Mouse (Mus musculus) adrenal gland, adult 2 months (tissue): Measurements from ENCODE around the gene Ubtd1. TPM values are rescaled to one million over a fixed set of nuclear protein-coding genes. Genes with fewer than 3 reads are reported as not detected.

Source experiments
- DNase-seq: peaks from one replicate; pipeline ENCODE4 v3.0.0; 2021
- long read RNA-seq: library from polyadenylated mRNA; stranded (forward); transcript quantifications from one replicate; pipeline ENCODE4 v2.0.0, GENCODE M21; 2021
- polyA plus RNA-seq: library from polyadenylated mRNA; depleted of rRNA; stranded (reverse); fragments of >200 nt; gene quantifications from 2 replicates; pipeline ENCODE4 v1.2.3, GENCODE M21; 2012; rRNA removed
- total RNA-seq, 2 experiments: library from RNA; stranded (reverse); gene quantifications; 2 replicates each; pipeline ENCODE4 v1.2.3; 2021

The Ubtd1 gene
- total RNA-seq, result 10 to 100 TPM; 12.8 to 21.1 TPM
- polyA plus RNA-seq, result 29.3 and 31.3 TPM in 2 replicates
- long read RNA-seq, transcript Ubtd1-201 (3 exons, 1,529 nt), result major isoform, 15 of 18 reads
- long read RNA-seq, partial matches to known transcripts, result 0 of 18 reads
- long read RNA-seq, other reads (novel, unspliced or antisense), result 3 of 18 reads

- no peak for DNase-seq
Observed at GRCm38 (mm10) chr19:41981595-41981927, at the start of gene Ubtd1. TSS of gene Ubtd1 (plus strand) at chr19:41981763.

GRCm38 (mm10) chr19:41932686-41933085 lies 48.9 kb upstream of the Ubtd1 start:
- DNase-seq, result no peak

DNA sequence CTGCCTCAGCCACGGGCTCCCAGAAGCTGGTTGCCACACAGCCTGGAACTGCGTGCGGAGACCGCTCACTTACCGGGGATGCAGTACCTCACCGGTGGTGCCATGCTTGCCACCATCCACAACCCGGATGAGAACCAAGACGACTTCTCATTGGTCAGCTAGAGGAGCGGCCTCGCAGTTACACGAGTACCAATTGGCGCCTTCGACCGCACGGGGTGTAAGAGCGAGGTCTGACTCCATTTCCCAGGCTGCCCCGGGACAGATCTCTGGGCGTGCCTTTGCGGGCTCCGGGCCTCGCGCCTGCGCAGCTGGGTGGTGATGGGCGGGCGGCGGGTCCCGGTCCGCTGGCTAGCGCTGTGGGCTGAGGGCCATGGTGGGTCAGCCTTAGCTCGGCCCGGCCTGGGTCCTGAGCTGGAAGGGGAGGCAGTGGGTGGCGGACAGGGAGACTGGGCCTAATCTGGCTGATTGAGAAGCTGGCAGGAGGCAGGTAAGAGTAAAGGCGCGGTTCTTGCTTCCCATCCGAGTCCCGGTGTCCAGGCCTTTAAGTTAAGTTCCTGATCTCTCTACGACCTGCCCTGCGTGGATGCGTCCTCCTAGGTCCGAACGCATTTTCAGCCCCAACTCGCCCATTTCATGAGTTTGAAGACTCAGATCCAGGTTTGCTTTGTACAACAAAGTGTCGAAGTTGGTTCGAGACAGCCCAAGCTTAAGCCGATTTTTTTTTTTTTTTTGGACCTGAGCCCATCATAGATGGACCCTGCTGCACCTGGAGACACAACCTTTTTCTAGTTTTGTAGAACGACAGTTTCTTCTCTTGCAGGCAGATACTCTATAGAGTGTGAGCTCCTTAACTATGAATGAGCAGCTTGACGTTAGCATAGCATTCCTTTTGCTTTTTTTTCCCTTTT lies 48.1 kb upstream of the Ubtd1 start, which contains the start of the genes Exosc1 and Zdhhc16:
TSS of gene Exosc1 (minus strand) at position 245 of the 908 bp plus-strand sequence.
TSS of gene Zdhhc16 (plus strand) at position 302 of the 908 bp plus-strand sequence.
- DNase-seq, result peak; percentile 99

- no peak for DNase-seq
Observed at GRCm38 (mm10) chr19:41934124-41934523, 47.4 kb upstream of the Ubtd1 start.

DNA sequence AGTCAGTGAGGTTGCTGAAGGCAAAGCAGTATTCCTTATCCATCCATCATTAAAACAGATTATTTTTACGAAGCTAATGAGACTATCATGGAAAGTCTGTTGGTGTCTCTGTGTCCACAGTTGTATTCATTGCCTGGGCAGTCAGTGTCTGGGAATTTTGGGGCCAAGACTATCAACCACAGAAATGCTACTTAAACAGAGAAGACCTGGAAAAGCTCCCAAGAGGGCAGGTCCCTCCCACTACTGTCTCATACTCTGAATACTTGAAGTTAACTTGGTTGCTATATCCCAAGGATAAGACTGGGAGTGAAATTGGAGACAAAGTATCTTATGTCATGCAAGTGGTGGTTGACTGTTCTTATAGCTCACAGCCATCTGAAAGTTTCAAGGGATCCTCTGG lies 45.6 kb upstream of the Ubtd1 start:
- DNase-seq, result no peak

DNA sequence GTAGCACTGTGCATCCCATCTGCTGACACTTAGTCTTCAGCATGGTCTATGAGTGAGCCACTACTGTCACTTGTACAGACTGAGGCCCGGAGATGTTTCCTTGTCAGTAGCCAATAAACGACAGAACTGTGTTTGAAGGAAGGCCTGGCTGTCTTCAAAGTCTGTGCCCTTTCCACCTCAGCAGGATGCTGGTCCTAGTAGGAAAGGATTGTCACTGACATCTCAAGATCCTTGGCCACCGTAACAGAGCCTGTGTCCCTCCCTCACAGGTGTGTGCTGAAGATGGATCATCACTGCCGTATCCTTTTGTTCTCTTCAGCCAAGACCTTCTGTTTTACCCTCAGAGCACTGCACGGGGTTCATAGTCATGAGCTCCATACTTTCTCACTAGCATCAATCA lies 43.0 kb upstream of the Ubtd1 start:
- DNase-seq, result no peak

- no peak for DNase-seq
Observed at GRCm38 (mm10) chr19:41943841-41944240, 37.7 kb upstream of the Ubtd1 start.

DNA sequence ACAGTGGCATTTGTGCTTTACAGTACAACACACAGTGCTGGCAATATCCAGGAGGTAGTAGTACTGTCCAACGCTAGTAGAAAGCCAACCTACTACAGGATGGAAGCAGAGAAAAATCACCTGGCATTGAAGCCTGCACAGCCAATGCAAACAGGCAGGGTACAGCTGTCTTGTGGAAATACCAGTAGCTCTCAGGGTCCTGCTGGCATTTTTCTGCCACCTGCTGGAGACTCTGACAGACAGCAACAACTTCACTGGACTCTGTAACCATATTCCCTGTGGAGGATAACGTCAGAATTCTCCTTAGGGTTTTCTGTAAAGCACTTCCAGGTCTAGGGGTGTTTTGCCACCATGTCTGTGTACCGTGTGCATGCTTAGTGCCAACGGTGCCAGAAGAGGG lies 29.3 kb upstream of the Ubtd1 start:
- peak; percentile 10 for DNase-seq

- DNase-seq, result no peak
Observed at GRCm38 (mm10) chr19:41953574-41953973, 28.0 kb upstream of the Ubtd1 start.

DNA sequence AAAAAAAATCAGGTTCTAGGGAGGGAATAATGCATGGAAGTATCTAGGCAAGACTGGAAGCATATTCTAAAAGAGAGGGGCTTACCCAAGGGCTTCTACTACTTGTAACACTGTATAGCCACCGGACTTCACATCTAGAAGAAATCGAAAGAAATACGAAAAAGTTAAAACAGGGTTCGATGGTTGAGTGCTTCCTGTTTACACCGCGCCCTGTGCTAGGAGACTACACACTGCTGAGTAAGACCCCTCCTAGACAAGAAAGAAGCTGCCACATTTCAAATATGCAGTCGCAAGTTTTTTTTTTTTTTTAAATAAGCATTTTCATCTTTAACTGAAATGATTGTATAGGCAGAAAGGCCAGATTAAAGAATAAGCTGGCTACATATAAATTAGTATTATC lies 11.9 kb upstream of the Ubtd1 start:
- no peak for DNase-seq

DNA sequence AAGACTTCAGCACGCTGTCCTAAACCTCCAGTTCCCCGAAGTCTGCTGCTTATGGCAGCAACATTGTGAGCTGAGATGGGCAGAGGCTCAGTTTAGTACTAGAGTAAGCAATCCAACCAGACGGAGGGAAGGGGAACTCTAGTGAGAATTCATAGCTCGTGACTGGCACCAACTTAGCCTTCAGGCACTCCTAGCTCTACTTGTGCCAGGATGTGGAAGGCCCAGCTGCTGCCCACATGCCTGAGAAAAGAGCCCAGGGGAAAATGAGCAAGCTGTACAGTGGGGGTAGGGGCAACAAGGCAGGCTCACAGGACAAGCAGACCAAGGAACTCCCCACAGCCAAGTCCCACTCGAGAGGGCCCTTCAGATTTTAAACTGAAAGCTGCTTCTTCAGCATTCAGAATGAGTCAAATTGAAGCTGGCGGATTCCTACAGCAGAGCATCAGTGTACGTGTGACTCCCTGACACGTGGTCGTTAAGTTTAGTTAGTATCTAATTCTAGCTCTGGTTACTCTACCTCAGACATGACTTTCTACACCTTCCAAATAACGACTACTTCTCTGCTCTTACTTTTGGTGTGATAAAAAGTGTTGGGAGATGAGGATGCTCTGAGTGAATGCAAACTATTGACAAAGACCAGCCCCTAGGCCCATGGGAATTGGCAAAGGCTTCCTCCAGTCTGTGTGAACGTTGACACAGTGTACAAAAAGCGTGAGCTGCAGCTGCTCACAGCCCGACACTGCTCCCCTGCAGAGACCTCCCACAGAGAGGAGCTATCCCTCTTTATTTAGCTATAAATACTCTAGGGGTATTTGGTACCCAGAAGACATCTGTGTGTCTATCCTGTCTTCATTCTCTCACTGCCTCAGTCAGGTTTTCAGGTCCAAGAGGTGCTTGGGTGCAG lies 7.4 kb upstream of the Ubtd1 start:
- DNase-seq, result no peak

DNA sequence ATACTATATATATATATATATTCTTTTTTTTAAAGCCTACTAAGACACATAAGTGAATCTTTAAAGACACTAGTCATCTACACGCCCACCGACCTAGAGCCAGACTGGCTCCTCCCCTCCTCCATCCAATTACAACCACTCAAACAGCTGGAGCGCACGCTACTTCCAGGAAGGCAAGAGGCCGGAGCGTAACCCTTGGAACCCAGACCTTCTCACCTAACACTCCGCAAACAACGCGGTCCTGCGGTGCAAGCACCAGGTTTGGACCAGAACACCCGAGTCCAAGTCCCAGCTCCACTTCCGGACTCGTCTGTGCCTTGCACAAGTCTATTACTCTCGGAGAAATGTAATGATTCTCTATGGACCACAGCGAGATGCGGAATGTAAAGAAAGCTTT lies 1.1 kb upstream of the Ubtd1 start:
- DNase-seq, result no peak

DNA sequence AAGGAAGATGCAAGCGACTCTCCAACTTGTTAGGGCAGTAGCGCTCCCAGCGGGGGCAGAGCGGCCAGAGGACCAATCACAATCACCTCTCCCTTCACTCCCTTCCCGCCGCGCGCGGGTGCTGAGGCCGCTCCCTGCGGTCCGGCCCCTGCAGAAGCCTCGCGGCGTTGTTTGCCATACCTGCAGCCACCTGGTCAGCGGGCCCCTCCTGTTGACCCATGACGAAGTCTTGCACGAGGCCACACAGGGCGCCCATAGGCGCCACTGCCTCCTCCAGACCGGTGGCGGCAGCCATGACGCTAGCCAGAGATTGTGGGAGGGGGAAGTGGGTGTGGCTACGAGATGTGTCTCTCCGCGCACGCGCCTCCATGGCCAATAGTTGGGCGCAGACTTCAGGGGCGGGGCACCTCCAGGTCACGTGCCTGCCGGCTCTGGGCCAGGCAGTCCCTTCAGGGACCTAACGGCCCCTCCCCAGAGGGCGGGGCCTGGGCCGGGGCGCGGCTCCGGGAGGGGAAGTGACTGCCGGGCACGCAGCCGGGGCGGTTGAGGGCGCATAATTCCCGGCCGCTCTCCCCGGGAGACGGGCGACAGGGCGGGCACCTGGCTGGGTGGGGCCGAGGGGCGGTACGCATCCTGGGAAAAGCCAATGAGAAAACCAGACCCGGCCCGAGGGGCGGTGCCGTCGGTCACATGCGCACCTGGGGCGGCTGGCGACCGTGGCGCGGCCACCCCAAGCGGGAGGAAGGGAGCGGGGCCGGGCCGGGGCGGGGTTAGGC lies 556 bp upstream of the Ubtd1 start, which contains the start of gene Mms19:
TSS of gene Mms19 (minus strand) at position 339 of the 776 bp plus-strand sequence.
- DNase-seq, result peak; percentile 100

GRCm38 (mm10) chr19:41981931-41982790 lies 598 bp downstream of the Ubtd1 start:
- DNase-seq, result peak; percentile 81

DNA sequence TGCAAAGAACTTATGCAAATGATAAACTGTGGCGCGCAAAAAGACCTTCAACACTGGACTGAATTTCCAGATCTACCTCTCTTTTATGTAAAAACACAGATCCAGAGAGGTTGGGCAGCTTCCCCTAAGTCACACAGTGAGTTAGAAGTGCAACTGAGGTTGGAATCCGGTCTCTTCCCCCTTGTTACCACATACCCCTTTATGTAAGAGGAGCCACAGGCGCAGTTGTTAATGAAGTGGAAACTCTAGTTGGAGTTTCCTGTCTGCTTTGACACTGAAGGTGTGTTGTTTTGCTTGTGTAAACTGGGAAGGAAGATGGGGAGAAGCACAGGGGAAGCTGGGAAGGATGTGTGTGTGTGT lies 1.2 kb downstream of the Ubtd1 start:
- no peak for DNase-seq

GRCm38 (mm10) chr19:41985994-41986393 lies 4.4 kb downstream of the Ubtd1 start:
- DNase-seq, result no peak

GRCm38 (mm10) chr19:41987206-41987605 lies 5.6 kb downstream of the Ubtd1 start:
- DNase-seq, result no peak

GRCm38 (mm10) chr19:41989810-41990209 lies 8.2 kb downstream of the Ubtd1 start:
- no peak for DNase-seq

DNA sequence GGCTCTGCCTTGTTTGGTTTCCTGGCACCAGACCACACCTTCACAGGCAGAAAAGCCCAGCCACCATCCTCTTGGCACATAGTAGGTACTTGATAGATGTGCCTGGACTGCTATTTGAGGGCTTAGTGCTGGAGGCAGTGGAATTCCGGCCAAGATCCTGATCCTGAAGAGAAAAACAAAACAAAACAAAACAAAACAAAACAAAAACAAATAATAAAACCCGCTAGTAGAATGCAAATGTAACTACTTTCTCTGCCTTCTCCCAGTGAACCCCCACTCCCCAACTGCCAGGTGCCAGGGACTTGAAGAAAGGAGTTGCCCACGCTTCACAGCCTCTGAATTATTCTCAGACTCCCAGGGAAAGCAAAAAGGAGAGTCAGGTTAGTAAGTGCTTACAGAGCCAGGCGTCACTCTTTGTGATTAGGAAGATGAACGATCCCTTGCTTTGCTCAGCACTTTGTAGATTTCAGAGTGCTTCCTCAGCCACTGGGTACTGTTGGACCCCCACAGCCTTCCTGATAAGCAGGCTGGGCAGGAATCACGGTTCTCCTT lies 10.4 kb downstream of the Ubtd1 start:
- DNase-seq, result no peak

DNA sequence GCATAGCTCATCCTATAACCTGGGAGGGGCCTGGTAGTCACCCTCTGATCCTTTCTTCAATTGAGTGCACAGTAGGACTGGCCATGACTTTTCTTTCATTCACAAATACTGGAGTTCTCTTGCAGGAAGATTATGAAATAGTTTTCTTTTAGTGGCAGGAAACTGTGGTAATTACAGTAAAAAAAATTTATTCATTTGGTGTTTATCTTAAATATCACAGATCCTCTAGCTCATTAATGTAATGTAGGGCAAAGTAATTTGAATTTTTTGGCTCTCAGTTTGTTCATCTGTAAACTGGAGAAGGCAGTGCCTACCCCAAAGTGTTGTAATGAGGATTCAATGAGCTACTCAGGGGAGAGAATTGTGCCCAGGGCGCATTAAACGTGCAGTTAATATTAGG lies 11.4 kb downstream of the Ubtd1 start:
- no peak for DNase-seq
